Mouse (Mus musculus): ENCODE measurements around the gene Zfp12. TPM values are rescaled to one million over a fixed set of nuclear protein-coding genes. Genes with fewer than 3 reads are reported as not detected.

Zfp12 gene
- polyA plus RNA-seq, 1 experiment = 20.2 TPM

Other genes starting within 250 kb of the Zfp12 start
- gene Rnf216, start 122.2 kb upstream of the Zfp12 start, polyA plus RNA-seq (2012; rRNA removed) = 29.7 and 33.4 TPM in 2 replicates
- gene Olfr718-ps1, start 87.6 kb upstream of the Zfp12 start, polyA plus RNA-seq (2012; rRNA removed) = 0.08 TPM in 1 of 2 replicates, not detected in the other
- gene Rbak, start 54.4 kb upstream of the Zfp12 start, polyA plus RNA-seq (2012; rRNA removed) = 10.9 and 13.3 TPM in 2 replicates
- gene Spdye4b, start 54.1 kb upstream of the Zfp12 start, polyA plus RNA-seq (2012; rRNA removed) = not detected in 2 replicates
- gene Spdye4a, start 8.3 kb upstream of the Zfp12 start, polyA plus RNA-seq (2012; rRNA removed) = not detected in 2 replicates
- 14.9 and 15.7 TPM in 2 replicates for gene Zfp316, start 34.9 kb downstream of the Zfp12 start, polyA plus RNA-seq (2012; rRNA removed)
- 8.8 TPM in 2 replicates for gene Zfp853, start 58.5 kb downstream of the Zfp12 start, polyA plus RNA-seq (2012; rRNA removed)
- 16.9 and 17.0 TPM in 2 replicates for gene E130309D02Rik, start 80.2 kb downstream of the Zfp12 start, polyA plus RNA-seq (2012; rRNA removed)
- gene Zdhhc4, start 94.1 kb downstream of the Zfp12 start, polyA plus RNA-seq (2012; rRNA removed) = 68.2 and 75.4 TPM in 2 replicates
- 6.2 and 7.5 TPM in 2 replicates for gene Grid2ip, start 122.2 kb downstream of the Zfp12 start, polyA plus RNA-seq (2012; rRNA removed)
- gene Kdelr2, start 168.7 kb downstream of the Zfp12 start, polyA plus RNA-seq (2012; rRNA removed) = 28.1 and 30.1 TPM in 2 replicates
- 24.8 and 25.0 TPM in 2 replicates for gene Daglb, start 229.4 kb downstream of the Zfp12 start, polyA plus RNA-seq (2012; rRNA removed)

All from frontal cortex, adult 2 months (tissue).